Mouse (Mus musculus) lung, postnatal 25 days (tissue): ENCODE data around the gene 4930579F01Rik.
"Not testable (repeated sequence)": the region's sequence is repeated elsewhere in the genome, so short reads cannot be mapped to it uniquely, and the experiment has no call there.

ENCODE experiments used
- DNase-seq: peaks from one replicate; pipeline ENCODE4 v3.0.0; 2022; ENCODE audit warnings: low spot score

4930579F01Rik gene

DNA sequence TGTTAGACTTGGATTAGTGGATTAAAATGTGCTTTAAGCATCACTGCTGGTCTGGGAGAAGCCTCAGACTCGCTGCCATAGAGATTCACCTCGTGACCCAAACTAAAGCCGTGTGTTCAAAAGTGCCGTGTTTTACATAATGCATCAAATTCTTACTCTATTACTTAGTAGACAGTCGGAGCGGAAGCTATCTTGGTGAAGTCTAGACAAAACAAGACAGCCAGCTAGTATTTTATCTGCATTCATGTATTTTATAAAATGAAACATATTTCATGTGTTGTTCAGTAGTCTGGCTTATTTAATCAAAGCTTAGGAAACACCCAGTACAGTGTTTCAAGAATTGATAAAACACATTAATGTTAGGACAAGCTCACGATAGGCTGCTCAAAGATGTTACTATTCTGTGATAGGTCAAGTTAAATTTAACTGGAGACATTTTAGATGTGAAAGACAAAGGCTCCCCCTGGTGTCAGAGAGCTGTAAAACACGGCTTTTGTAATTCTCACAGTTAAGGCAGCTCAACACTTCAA, 48.9 kb downstream of the 4930579F01Rik start, which contains the start of gene Mttp:
Gene Mttp, minus strand, starts transcription at position 327 of the 530 bp plus-strand sequence.
- DNase-seq: peak; percentile 88

DNA sequence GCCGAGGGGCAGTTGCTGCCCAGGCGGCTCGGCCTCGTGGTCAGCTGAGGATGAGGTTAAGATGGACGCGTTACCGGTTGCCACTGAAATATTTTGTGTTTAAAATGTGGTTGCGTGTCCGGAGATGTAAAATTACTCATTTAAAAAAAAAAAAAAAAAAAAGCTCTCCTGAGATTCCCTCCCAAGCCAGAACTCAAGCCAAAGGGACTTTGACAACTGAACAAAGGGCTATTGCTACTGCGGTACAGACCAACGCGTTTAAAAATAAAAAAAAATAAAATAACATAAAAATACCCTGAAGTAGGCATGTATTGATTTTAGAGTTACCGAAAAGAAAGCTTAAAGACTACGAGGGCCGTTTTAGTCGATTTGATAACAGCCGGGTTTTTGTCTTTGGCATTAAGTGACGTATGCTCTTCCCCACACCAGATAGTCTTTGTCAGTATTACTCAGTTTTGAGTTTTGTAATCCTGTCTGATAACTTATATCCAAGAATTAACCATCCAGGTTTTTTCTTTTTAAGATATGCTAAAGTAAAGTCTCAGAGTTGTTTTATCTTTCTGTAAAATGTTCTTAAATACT, 49.5 kb downstream of the 4930579F01Rik start:
- DNase-seq: no peak

DNA sequence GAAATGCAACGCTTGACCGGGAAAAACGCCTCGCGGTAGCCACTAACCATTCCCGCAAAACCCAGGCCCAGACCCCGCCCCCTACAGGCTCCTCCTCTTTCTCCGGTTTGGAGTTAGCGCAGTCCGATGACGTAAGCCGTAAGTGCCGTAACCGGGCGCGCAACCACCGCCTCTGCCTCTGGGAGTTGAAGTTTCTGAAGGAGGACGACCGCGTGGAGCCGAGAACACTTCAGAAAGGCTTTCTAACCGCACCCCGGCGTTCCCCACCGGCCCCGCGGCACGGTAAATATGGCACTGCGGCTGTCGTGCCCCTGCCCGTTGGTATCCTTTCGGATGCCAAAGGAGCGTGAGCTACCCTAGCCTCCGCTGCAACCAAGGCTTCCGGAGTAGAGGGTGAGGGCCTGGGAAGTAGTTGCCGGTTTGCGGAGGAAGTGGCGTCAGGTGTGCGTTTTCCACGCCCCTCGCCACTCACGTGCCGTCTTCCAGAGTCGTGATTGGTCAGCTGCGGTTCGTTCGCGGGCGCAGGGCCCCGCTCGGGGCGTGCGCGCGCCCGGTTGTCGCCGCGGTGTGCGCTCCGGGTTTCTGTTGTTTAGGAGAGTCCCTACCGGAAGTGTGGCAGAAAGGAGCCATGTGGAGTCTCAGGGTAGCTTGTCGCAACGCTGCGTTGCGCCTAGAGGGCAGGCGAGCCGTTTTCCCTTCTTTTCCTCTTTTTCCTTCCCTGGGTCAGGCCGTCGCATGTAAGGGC, 50.1 kb downstream of the 4930579F01Rik start, which contains the start of gene Trmt10a:
Gene Trmt10a, plus strand, starts transcription at position 134 of the 745 bp plus-strand sequence.
- peak; percentile 99 for DNase-seq

DNA sequence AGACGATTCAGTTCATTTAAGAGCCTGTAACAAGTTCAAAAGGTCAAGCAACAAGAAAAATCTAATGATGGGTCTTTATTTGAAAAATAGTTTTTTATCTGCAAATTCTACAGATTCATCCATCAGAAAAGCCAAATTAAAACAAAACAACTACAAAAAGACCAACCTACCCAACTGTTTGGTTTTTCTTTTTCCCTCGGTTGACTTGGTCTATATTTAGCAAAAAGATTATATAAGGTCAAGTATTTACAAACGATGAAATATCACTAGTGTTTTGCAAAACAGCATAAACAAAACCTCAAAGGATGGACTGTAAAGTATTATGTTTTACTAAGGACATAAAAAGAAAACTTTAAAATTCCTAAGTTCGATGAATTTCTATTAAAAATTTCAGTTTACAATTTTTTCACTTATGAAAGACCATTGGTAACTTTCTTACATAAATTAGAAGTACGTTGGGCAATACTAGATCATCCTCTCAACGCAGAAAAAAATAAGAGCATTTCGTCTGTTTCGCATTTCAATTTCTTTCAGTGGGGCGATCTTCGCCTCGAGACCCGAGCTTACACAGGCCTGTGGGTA, 50.8 kb downstream of the 4930579F01Rik start:
- DNase-seq: no peak

DNA sequence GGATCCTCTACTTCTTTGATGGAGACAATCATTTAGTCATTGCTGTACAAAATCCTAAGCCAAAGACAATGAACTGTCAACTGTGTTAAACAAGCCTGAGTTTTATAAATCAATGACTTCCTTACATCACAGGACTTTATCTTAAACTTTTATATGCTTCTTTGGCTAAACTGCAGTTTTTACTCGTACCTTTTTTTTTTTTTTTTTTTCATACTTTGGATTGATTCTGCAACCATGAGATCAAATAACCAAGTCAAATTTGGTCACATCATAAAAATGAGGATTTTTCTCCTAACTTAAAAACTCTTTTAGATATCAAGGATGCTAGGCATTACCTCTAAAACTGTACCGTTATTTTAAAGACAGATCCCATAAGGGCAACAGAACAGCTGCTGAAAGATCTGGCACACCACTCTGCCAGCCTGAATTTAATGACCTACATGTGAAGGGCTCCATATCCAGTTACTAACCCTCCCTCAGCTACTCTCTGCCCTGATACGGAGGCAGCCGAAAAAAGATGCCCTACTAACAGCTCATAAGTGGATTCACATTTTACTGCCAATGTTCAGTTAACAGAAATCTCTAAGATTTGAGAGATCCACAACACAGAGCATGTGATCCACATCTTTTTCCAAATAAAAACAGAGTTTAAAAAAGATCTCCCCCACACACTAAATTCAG, 51.4 kb downstream of the 4930579F01Rik start:
- DNase-seq: no peak

DNA sequence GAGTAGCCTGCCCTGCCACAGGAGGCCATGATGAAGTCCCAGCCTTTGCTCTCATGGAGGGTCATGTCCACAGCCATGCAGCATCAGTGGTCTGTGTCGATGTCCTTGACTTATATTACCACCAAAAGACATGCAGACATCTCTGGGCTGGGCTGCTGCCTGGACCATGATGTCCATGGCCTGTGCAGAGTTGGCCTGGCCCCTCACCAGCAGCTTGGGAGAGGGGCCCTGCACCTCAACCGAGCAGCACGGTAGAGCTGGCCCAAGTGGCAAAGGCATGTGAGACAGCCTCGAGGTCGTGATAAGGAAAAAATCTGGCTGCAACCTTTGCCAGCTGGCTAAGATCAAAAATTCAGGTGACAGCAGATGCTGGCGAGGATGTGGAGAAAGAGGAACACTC, 54.0 kb downstream of the 4930579F01Rik start:
- no peak for DNase-seq

DNA sequence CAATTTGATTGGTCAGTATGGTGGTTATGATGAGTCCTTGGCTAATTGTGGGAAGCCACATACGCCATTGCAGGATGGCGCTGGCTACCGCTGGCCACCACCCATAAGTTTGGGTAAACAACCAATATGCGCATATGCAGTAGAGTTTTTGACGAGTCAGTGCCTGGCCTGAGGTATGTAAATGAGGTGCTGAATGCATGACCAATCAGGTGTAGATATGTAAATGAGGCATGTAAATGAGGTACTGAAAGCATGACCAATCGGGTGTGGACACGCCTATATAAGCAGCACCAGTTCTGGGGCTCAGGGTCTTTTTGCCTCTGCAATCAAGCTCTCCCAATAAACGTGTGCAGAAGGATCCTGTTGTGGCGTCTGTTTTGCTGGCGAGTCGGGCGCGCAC, 55.5 kb downstream of the 4930579F01Rik start:
- not testable (repeated sequence) for DNase-seq

DNA sequence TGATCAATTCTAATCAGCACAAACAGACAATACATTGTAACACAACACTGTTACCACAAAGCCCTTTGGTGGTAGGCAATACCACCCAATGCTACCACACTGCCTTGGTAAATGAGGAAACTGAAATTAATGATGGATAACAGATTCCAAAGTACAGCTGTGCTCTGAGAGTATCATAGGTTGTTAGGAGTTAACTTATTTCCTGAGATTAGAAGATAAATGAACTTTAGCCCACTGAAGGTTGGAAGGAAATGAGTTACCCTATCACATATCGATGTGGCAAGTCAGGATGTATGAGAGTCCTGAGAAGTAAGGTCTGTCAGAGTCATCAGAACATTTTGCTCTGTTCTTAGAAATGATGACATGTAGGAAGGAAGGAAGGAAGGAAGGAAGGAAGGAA, 59.1 kb downstream of the 4930579F01Rik start:
- DNase-seq: no peak

DNA sequence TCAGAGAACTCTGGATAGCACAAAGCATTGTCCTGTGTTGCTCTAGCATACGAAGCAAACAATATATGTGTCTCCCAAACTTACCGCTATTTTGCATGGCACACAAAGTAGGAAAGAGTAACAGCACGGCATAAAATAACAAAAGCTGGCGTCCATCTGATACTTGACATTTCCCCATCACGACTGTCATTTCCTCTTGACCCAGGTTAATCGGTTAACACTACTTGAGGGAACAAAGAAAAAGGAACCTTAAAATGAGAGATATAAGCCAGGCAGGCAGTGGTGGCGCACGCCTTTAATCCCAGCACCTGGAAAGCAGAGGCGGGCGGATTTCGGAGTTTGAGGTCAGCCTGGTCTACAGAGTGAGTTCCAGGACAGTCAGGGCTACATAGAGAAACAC, 59.7 kb downstream of the 4930579F01Rik start:
- no peak for DNase-seq

DNA sequence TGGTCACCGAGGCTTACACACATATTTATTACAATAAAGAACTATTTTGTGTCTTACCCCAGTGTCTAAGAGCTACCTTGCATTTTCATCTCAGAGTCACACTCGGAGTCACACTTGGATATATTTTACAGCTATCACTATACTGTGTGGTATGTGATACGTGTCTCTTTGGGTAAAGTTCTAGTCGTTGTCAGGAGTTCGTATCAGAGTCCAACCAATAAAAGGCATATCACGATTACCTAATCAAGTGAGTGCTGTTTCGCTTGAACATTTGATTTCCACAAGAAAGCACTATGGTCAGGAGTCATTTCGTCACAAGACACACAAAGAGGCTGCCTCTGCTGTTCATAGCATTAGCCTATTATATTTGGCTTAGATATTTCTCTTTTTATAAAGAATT, 60.2 kb downstream of the 4930579F01Rik start:
- no peak for DNase-seq

DNA sequence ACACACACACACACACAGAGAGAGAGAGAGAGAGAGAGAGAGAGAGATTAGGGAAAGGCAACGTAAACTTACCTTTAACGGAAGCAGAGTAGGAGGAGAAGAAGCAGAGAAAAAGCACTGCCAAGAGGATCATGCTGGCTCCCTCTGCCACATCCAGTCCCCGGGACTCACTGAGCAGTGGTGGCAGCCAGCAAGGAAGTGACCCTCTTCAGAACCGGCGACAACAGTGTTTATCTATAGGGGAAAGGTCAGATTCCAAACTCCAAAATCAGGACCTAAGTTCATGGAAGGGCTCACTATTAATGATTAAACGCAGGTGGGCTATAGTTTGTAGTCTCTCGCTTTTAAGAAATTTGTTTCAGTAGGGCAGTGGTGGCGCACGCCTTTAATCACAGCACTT, 62.5 kb downstream of the 4930579F01Rik start:
- no peak for DNase-seq

DNA sequence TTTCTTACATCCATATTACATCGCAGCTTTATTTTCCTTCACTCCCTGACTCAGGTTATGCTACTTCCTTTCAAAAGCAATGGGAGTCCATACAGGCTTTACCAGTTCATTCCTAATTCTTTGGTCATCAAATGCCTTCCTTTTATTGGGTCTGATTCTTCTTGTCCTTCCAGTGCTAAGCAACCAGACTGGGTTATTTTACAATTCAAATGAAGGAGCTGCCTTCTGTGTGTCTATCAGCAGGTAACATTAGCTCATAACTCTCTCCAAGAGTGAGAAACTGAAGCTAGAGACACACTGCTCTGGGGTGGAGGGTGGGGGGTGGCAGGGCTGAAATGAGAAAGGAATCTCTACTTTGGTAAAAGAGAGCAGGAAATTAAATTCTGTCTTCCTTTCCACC, 62.9 kb downstream of the 4930579F01Rik start:
- DNase-seq: no peak

DNA sequence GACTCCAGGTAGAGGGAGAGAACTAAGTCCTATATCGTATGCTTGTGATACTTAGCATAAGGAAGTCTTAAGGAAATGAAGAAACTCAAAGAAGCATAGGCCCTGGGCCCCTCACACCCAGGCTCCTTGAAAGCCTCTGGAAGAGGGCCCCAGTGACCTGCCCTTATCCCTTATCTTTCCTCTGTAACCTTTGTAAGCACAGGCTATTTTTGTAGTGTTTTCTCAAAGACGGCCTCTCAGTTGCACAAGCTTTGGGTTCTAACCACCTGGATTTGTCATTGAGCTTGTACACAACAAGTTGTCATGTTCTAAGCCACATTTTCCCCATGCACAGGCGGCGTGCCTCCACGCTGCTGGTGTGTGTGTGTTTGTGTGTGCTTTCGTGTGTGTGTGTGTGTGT, 64.5 kb downstream of the 4930579F01Rik start:
- DNase-seq: no peak

DNA sequence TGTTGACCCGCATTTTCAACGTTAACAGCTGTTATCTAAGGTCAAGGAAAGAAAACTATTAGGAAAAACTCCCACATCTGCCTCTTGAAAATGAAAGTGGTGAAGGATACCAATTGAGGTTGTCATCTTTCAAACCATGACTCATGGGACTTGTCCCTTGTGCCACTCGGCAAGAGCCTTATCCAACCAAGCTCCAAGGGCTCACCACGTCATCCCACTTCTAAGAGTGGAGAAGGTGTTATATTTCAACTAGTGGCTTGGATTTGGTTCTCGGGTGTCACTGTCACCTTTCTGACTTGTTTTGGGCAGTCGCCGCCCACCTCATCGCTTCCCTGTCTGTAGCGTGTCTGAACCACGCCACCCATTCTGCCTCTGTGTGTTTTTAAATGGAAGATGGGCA, 69.8 kb downstream of the 4930579F01Rik start:
- no peak for DNase-seq

DNA sequence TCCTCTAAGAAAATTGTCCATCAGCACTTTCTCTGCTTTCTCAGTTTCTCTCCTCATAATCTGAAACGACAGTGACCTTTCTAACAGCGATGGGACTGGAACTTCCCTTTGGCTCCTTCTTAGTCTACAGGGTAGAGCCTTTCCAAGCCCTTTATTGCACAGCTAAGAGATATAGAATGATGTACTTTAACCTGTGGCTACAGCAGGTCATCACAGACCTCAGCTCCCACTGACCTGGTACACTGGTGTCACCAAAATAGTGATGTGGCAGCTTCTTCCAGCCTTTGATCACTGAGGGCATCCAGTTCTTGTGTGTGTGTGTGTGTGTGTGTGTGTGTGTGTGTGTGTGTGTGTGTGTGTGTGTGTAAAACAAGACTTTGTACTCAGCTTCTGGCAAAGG, 72.2 kb downstream of the 4930579F01Rik start:
- no peak for DNase-seq

DNA sequence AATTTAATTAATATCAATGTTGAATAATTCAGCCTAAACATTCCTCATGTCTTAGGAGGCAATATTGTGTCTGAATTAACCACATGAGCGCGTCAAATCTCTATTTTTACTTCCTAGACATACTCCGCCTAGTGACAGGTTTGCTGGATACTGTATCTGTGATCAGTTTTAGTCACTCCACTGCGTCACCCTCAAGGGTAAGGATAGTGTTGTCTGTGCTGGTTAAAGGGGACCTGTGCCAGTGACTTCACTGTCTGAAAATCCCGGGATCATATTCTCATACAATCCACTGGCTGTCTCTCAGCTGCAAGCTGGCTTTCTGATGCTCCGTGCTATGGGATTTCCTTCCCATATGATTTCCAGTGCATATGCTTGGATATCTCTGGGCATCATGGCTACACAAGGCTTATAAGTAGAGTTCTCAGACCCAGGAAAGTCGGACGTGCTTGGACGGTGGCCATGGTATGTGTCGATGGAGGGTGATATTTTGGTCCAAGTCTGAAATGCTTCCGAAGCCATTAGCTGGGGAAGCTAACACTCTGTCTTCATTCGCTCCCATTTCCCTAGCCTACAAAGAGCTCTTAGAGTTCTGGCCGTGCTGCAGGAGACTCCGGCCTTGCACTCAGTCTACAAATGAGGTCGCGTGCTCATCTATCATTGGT, 74.0 kb downstream of the 4930579F01Rik start:
- no peak for DNase-seq

DNA sequence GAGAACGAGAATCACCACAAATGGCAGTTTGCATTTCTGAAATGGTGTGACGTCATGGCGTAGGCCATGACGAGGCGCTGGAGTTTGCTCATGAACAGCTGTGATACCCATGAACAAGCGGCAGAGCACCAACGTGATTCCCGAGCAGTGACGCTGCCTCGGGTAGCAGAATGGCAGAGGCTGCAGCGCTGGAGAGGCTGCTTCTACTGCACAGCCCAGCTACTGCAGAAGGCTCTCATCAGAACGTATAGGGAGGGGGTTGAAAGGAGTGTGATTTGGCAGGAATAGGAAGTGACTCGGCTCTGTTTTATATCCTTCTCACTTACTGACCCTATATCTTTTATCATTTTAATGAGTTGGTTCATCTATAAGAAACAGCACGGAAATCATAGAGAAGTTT, 74.8 kb downstream of the 4930579F01Rik start:
- no peak for DNase-seq

DNA sequence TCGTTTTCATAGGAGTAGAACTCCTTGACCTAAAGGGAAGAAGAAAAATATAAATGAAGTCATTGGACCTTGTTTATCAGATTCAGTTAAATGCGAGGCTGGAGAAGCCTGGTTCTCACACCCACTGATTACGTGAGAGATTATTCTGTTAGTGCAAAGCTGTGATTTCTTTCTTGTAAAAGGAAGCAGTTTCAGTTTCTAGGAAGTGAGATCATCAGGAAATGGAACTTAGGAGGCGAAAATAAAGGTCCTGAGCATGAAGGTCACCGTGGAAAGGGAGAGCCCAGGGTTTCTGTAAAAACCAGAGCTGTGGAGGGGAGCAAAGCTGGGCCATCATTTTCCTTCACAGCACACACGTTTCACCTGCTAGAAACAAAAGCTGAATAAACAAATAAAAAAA, 75.2 kb downstream of the 4930579F01Rik start:
- DNase-seq: no peak

DNA sequence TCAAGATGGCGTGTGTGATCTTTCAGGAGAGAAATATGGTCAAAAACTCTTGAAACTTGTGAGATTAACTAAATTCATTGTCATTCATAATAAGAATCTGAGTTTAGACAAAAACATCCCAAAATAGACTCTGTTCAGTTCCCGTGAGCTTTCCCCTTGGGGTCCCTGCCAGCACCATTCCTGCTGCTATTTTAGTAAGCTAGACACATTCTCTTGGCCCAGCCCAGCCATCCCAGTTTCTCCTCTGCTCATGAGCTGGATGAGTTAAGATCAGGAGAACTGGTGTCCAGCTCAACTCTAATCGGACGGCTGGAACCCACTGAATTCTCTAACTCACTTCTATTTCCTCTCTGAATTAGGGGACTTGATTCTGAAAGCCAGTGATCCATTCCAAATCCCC, 76.8 kb downstream of the 4930579F01Rik start:
- DNase-seq: no peak

DNA sequence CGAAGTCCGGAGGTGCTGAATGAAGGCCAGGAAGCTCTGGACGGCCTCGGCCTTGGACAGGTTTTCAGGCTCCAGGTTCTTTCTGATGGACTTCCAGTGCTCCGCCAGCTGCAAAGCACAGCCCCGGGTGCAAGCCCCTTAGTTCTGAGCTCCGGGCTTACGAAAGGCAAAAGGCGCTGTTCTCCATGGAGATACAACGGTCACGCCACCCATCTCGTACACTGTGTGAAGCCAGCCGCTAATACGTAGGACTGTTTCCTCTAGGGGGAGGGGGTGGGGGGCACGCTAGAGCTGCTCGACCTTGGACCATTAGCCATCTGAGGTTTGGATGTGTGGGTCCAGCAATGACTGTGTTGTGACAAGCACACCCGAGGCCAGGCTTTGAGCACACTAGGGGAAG, 79.5 kb downstream of the 4930579F01Rik start:
- DNase-seq: no peak
